Mouse (Mus musculus) cerebellum, adult 9-11 months (tissue): Measurements from ENCODE around the gene Mcm8.

Source experiments
- DNase-seq: peaks from one replicate; pipeline ENCODE4 v3.0.0; 2022

Mcm8 gene

GRCm38 (mm10) chr2:132873657-132874326 is 57.9 kb downstream of the Mcm8 start:
- no peak for DNase-seq

GRCm38 (mm10) chr2:132876991-132877390 is 61.0 kb downstream of the Mcm8 start:
- DNase-seq = no peak

GRCm38 (mm10) chr2:132879261-132880044 is 63.5 kb downstream of the Mcm8 start:
- DNase-seq = peak; percentile 7

GRCm38 (mm10) chr2:132880844-132881645 is 65.1 kb downstream of the Mcm8 start, which contains the start of gene Lrrn4:
Gene Lrrn4, minus strand, starts transcription at chr2:132880891.
- DNase-seq = no peak

- no peak for DNase-seq
Measured at GRCm38 (mm10) chr2:132884303-132884967, 68.5 kb downstream of the Mcm8 start.

- DNase-seq = no peak
Measured at GRCm38 (mm10) chr2:132885312-132885711, 69.4 kb downstream of the Mcm8 start.
